Mouse (Mus musculus): ENCODE results near the gene Spock1.

DNA sequence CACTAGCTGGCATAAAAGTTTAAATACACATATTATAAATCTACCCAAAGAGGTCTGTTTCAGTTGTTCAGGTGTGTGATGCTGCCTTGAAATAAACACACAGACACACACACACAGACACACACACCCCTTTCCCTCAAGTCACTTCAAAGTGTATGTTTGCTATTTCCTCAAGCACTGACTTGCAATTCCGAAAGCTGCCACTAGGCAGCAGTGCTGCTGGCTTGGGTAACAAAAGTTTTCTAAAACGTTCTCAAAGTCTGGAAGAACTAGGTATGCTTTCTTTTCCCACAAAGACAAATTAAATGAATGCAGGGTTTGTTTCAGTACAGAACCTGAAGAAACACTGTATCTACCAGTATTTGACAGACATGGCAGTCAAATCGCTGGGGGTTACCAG, 141.4 kb downstream of the Spock1 start:
- TF ChIP-seq GATA1 (IDR thresholded peaks at IDR 0.05; ENCODE audit: borderline replicate concordance, low read length) (no peak), FLI1 (IDR thresholded peaks at IDR 0.05; ENCODE audit: low read length) (no peak)

All from megakaryocyte, embryonic 14.5 days (primary cell).